Mouse (Mus musculus): ENCODE data around the gene Kctd4. TPM values are rescaled to one million over a fixed set of nuclear protein-coding genes. Genes with fewer than 3 reads are reported as not detected.

Gene Kctd4
- total and polyA plus RNA-seq, 3 experiments: not detected

DNA sequence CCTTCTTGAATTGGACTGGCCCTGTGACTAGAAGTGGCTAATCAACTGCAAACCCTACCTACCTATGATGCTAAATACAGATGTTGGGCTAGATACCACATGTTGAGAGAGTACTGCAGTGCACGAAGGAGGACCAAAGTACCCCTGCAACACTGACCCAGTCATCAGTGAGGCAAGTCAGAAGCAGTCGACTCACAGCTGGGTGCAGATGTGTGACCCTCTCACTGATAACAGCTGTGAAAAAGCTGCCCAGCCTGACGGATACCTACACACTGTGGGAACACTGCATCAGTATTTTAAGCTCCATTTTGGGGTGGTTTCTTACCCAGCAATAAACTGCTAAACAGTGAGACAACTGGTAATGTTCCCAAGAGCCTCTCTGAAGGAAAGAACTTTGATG, 21.3 kb downstream of the Kctd4 start:
- 43% methylated on average over 3 of the region's 3 CpGs for WGBS

DNA sequence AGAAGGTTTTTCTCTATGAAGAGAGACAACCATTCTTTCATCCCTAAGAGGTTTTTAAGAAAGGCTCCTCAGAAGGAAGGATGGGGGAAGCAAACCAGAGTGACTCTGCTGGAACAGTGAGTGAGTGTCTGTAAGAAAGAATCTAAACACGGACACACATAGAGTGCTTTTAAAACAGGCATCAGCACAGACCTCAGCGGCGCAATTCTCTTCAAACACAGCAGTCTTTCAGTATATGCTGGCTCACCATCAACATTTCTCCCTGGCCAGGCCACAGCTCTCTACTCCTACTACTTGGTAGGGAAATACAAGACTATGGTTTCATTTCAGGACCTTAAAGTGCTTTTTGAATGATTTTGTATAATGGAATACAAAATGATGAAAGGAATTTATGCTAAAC, 26.4 kb downstream of the Kctd4 start:
- DNase-seq: no peak
- TF ChIP-seq CTCF (IDR thresholded peaks at IDR 0.05): no peak
- TF ChIP-seq EP300 (IDR thresholded peaks at IDR 0.05; ENCODE audit: insufficient read depth, low read depth, low read length): no peak
- no peak for TF ChIP-seq POLR2A (IDR thresholded peaks at IDR 0.05; ENCODE audit: insufficient read depth, low read depth, low read length)
- no peak overlapping the region for H3K9ac ChIP-seq (ENCODE audit: low read depth, low read length)
- no peaks in the 10 kb centered on the region for H3K36me3 ChIP-seq (ENCODE audit: control insufficient read depth, insufficient read depth, low read length)
- H3K79me2 ChIP-seq (replicated peaks; ENCODE audit: control insufficient read depth, insufficient read depth, low read length): no peaks in the 10 kb centered on the region
- no peak overlapping the region for H3K4me3 ChIP-seq
- intact Hi-C loops (cut with DNase I): no loop called here
- WGBS: 87% methylated on average over 3 of the region's 3 CpGs
- no peaks in the 10 kb centered on the region for H3K27me3 ChIP-seq (ENCODE audit: control insufficient read depth, insufficient read depth, low read length)
- no peak overlapping the region for H3K27ac ChIP-seq
- no peaks in the 10 kb centered on the region for H3K4me1 ChIP-seq (ENCODE audit: control insufficient read depth, insufficient read depth, low read length)

More for the DNA sequence above, 21.3 kb downstream of the Kctd4 start:
- no peak for DNase-seq
- Histone ChIP-seq H3K36me3 (ENCODE audit: control insufficient read depth, insufficient read depth, low read length) (no peaks in the 10 kb centered on the region), H3K27me3 (ENCODE audit: control insufficient read depth, insufficient read depth, low read length) (no peaks in the 10 kb centered on the region), H3K4me1 (ENCODE audit: control insufficient read depth, insufficient read depth, low read length) (no peaks in the 10 kb centered on the region), H3K79me2 (replicated peaks; ENCODE audit: control insufficient read depth, insufficient read depth, low read length) (peaks cover 2% of the 10 kb centered on the region), H3K4me3 (no peak overlapping the region), H3K9ac (ENCODE audit: low read depth, low read length) (no peak overlapping the region), H3K27ac (no peak overlapping the region)
- TF ChIP-seq POLR2A (IDR thresholded peaks at IDR 0.05; ENCODE audit: insufficient read depth, low read depth, low read length) (no peak), CTCF (IDR thresholded peaks at IDR 0.05) (no peak), EP300 (IDR thresholded peaks at IDR 0.05; ENCODE audit: insufficient read depth, low read depth, low read length) (no peak)
- intact Hi-C loops (cut with DNase I): no loop called here

DNA sequence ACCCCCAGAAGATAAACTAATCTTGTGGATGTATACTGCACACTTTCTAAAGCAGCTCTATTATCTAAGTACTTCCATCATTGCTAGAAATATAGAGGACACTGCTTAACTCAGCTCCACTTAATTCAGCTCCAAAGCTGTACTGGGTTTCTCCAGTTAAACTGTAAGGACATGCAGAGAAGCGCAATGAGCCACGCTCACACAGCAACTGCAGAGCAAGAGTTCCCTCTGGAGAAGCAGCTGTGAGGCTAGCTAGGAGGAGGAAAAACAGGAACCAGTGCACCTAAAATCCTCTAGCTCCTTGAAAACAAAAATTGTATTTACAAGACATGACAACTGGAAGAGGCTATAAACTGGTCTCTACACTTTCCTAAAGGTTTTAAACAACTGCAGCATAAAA, 29.1 kb downstream of the Kctd4 start:
- no peaks in the 10 kb centered on the region for H3K36me3 ChIP-seq (ENCODE audit: control insufficient read depth, insufficient read depth, low read length)
- H3K4me3 ChIP-seq: no peak overlapping the region
- intact Hi-C loops (cut with DNase I): no loop called here
- TF ChIP-seq POLR2A (IDR thresholded peaks at IDR 0.05; ENCODE audit: insufficient read depth, low read depth, low read length) (no peak), CTCF (IDR thresholded peaks at IDR 0.05) (no peak), EP300 (IDR thresholded peaks at IDR 0.05; ENCODE audit: insufficient read depth, low read depth, low read length) (no peak)
- no peak overlapping the region for H3K9ac ChIP-seq (ENCODE audit: low read depth, low read length)
- H3K79me2 ChIP-seq (replicated peaks; ENCODE audit: control insufficient read depth, insufficient read depth, low read length): no peaks in the 10 kb centered on the region
- H3K4me1 ChIP-seq (ENCODE audit: control insufficient read depth, insufficient read depth, low read length): no peaks in the 10 kb centered on the region
- no peak for DNase-seq
- no peak overlapping the region for H3K27ac ChIP-seq
- H3K27me3 ChIP-seq (ENCODE audit: control insufficient read depth, insufficient read depth, low read length): no peaks in the 10 kb centered on the region
- 94% methylated on average over 2 of the region's 2 CpGs for WGBS

DNA sequence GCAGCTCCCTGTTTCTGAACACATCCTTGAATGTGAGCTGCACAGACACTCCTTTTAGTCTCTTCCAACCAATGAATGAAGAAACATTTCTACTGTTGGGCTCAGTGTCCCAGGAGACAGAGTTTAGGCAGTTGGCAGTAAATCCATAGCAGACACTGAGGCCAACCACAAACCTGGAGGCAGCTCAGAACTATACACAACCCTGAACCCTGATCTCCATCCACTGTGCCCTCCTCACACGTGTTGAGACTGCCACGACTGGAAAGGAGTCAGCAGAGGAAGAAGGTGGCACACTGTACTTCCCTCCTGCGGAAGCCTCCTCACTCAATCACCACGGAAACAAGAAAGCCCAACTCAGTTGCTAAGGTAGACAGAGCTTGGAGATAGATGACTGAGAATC, 30.3 kb downstream of the Kctd4 start:
- 35% methylated on average over 4 of the region's 4 CpGs for WGBS
- Histone ChIP-seq H3K27ac (no peak overlapping the region), H3K27me3 (ENCODE audit: control insufficient read depth, insufficient read depth, low read length) (no peaks in the 10 kb centered on the region)

DNA sequence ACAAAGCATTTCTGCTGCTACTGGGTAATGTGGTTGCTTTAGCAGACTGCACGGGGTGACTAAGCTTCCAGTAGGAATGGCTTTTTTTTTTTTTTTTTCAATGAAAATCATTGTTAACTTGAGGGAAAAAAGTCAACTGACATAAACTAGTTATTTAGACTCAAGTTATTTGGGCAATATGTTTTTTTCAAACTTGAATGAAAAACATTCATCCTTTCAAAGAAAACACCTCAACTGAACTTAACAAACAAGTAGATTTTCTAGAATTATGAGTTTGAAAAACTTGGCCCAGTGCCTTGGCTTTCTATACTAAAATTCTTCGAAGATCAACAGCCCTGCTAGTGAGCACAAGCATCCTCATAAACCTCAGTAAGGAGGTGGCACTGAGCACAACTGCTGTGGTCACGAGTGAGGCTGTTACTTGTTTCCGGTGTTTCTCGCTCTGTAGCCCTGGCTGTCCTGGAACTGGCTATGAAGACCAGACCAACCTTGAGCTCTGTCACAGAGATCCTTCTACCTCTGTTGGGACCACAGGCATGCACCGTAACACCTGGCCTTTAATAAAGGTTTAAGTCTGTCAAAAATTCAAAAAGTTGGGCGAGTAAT, 32.2 kb downstream of the Kctd4 start:
- Histone ChIP-seq H3K79me2 (replicated peaks; ENCODE audit: control insufficient read depth, insufficient read depth, low read length) (no peaks in the 10 kb centered on the region), H3K4me1 (ENCODE audit: control insufficient read depth, insufficient read depth, low read length) (no peaks in the 10 kb centered on the region), H3K27me3 (ENCODE audit: control insufficient read depth, insufficient read depth, low read length) (no peaks in the 10 kb centered on the region), H3K36me3 (ENCODE audit: control insufficient read depth, insufficient read depth, low read length) (no peaks in the 10 kb centered on the region), H3K4me3 (no peak overlapping the region), H3K27ac (no peak overlapping the region), H3K9ac (ENCODE audit: low read depth, low read length) (no peak overlapping the region)
- intact Hi-C loops (cut with DNase I): no loop called here
- 83% methylated on average over 7 of the region's 7 CpGs for WGBS
- no peak for DNase-seq
- no peak for TF ChIP-seq CTCF (IDR thresholded peaks at IDR 0.05)
- no peak for TF ChIP-seq EP300 (IDR thresholded peaks at IDR 0.05; ENCODE audit: insufficient read depth, low read depth, low read length)
- no peak for TF ChIP-seq POLR2A (IDR thresholded peaks at IDR 0.05; ENCODE audit: insufficient read depth, low read depth, low read length)

More for the DNA sequence above, 30.3 kb downstream of the Kctd4 start:
- no peaks in the 10 kb centered on the region for H3K79me2 ChIP-seq (replicated peaks; ENCODE audit: control insufficient read depth, insufficient read depth, low read length)
- DNase-seq: no peak
- H3K36me3 ChIP-seq (ENCODE audit: control insufficient read depth, insufficient read depth, low read length): no peaks in the 10 kb centered on the region
- intact Hi-C loops (cut with DNase I): no loop called here
- H3K4me3 ChIP-seq: no peak overlapping the region
- H3K4me1 ChIP-seq (ENCODE audit: control insufficient read depth, insufficient read depth, low read length): no peaks in the 10 kb centered on the region
- TF ChIP-seq CTCF (IDR thresholded peaks at IDR 0.05) (no peak), EP300 (IDR thresholded peaks at IDR 0.05; ENCODE audit: insufficient read depth, low read depth, low read length) (no peak), POLR2A (IDR thresholded peaks at IDR 0.05; ENCODE audit: insufficient read depth, low read depth, low read length) (no peak)
- H3K9ac ChIP-seq (ENCODE audit: low read depth, low read length): no peak overlapping the region

DNA sequence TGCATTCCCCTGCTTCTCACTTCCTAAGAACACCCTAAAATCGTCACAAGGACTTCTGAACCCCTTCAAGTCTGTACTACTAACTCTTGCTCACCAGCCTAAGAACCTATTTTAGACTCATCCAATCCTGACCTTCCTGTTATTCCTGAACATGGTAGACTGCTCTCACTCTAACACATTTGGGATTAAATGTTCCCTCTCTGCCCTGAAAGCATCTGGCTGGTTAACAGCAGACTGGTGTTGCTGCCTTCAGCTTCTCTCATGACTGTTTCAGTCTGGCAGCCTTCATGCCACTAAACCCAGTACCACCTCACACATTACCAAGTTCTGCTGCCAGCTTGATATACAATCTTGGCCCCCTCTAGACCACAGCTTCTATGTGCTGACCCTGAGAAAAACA, 34.4 kb downstream of the Kctd4 start:
- Histone ChIP-seq H3K9ac (ENCODE audit: low read depth, low read length) (no peak overlapping the region), H3K36me3 (ENCODE audit: control insufficient read depth, insufficient read depth, low read length) (no peaks in the 10 kb centered on the region), H3K27me3 (ENCODE audit: control insufficient read depth, insufficient read depth, low read length) (no peaks in the 10 kb centered on the region), H3K79me2 (replicated peaks; ENCODE audit: control insufficient read depth, insufficient read depth, low read length) (no peaks in the 10 kb centered on the region), H3K27ac (no peak overlapping the region), H3K4me3 (no peak overlapping the region), H3K4me1 (ENCODE audit: control insufficient read depth, insufficient read depth, low read length) (no peaks in the 10 kb centered on the region)
- intact Hi-C loops (cut with DNase I): no loop called here
- no peak for DNase-seq
- 82% methylated on average over 1 of the region's 1 CpGs for WGBS
- TF ChIP-seq POLR2A (IDR thresholded peaks at IDR 0.05; ENCODE audit: insufficient read depth, low read depth, low read length): no peak
- TF ChIP-seq EP300 (IDR thresholded peaks at IDR 0.05; ENCODE audit: insufficient read depth, low read depth, low read length): no peak
